Mouse (Mus musculus) ES-E14 (cell line): ENCODE data around the gene Tmem89.

Source experiments
- MAFK ChIP-seq: IDR thresholded peaks from 2 replicates; pipeline ENCODE4 v1.6.1; 2014; ENCODE audit warnings: mild to moderate bottlenecking, low read depth, low read length, inconsistent platforms; ENCODE audit not compliant: insufficient read depth
- ZNF384 ChIP-seq: IDR thresholded peaks from 2 replicates; pipeline ENCODE4 v1.6.1; 2012; ENCODE audit warnings: low read depth, low read length, inconsistent platforms

DNA sequence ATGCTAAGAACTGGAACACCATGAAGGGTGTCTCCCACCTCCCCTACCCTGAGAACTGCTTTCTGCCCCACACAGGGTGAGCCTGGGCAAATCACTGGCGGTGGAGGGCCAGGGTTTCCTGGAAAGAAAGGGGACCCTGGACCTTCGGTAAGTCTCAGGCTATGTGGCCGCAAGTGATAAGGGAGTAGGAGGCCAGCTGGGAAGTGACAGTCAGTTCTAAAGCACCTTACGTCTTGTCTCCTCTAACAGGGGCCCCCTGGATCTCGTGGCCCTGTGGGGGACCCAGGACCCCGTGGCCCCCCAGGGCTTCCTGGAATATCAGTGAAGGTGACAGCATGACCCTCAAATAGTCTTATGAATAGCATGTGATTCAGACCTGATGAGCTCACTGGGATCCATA is 49.9 kb downstream of the Tmem89 start:
- TF ChIP-seq ZNF384 (no peak), MAFK (no peak)
